Mouse (Mus musculus): ENCODE measurements around the gene Car14. TPM values are rescaled to one million over a fixed set of nuclear protein-coding genes. Genes with fewer than 3 reads are reported as not detected.
A peak's percentile ranks its signal among the peaks of the same experiment; 100 is the strongest.

Gene Car14
- polyA plus RNA-seq, 1 experiment from 2014 or later = 2.4 TPM

DNA sequence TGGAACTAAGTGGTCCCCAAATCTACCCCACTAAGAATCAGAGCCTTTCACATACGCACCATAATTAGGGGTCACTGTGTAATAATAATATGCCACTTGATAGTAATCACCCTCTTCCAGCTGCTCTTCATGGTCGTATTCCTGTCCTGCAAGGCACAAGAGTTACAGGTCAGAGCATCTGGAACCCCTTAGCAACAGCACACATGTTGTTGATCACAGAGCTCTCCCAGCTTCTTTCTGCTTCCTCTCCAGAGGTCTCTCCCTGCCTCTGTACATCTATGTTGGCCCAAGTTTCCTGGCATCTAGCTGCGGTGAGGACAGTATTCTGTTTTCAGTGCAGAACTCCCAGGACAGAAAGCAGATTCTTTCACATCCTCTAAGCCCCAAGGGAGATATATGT lies 14.8 kb downstream of the Car14 start:
- H3K4me2 ChIP-seq (ENCODE audit: low read depth, low read length) = no peak overlapping the region
- no peak overlapping the region for H3K4me3 ChIP-seq (replicated peaks; ENCODE audit: low read length)
- no peak overlapping the region for H3K9ac ChIP-seq (ENCODE audit: low read length)
- H3K27me3 ChIP-seq (ENCODE audit: control insufficient read depth, insufficient read depth, low read length) = no peaks in the 10 kb centered on the region
- H3K4me1 ChIP-seq (ENCODE audit: control insufficient read depth, insufficient read depth, low read length) = peaks cover 9% of the 10 kb centered on the region
- no peak overlapping the region for H3K27ac ChIP-seq (ENCODE audit: low read length)
- H3K9me3 ChIP-seq (replicated peaks; ENCODE audit: control insufficient read depth, low read length) = no peaks in the 10 kb centered on the region
- H3K36me3 ChIP-seq (ENCODE audit: control insufficient read depth, insufficient read depth, low read length) = no peaks in the 10 kb centered on the region
- WGBS = 73% methylated on average over 3 of the region's 3 CpGs
- no peak for ATAC-seq (ENCODE audit: insufficient read depth, low FRiP score)

DNA sequence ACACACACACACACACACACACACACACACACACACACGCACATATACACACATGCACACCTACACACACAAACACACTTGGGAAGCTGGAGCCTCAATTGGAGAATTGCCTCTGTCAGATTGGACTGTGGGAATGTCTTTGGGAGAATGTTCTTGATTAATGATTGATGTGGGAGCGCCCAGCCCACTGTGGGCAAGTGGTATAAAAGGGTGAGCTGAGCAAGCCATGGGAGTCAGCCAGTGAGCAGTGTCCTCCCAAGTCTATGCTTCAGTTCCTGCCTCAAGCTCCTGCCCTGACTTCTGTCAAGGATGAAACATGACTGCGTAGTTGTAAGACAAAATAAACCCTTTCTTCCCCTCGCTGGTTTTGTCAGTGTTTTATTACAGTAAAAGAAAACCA lies 16.9 kb downstream of the Car14 start:
- no peaks in the 10 kb centered on the region for H3K9me3 ChIP-seq (replicated peaks; ENCODE audit: control insufficient read depth, low read length)
- no peak overlapping the region for H3K4me3 ChIP-seq (replicated peaks; ENCODE audit: low read length)
- 72% methylated on average over 4 of the region's 4 CpGs for WGBS
- H3K27me3 ChIP-seq (ENCODE audit: control insufficient read depth, insufficient read depth, low read length) = no peaks in the 10 kb centered on the region
- no peak overlapping the region for H3K27ac ChIP-seq (ENCODE audit: low read length)
- H3K36me3 ChIP-seq (ENCODE audit: control insufficient read depth, insufficient read depth, low read length) = no peaks in the 10 kb centered on the region
- no peak for ATAC-seq (ENCODE audit: insufficient read depth, low FRiP score)
- H3K9ac ChIP-seq (ENCODE audit: low read length) = no peak overlapping the region
- H3K4me1 ChIP-seq (ENCODE audit: control insufficient read depth, insufficient read depth, low read length) = peaks cover 12% of the 10 kb centered on the region
- no peak overlapping the region for H3K4me2 ChIP-seq (ENCODE audit: low read depth, low read length)

- WGBS = 77% methylated on average over 5 of the region's 5 CpGs
- ATAC-seq (ENCODE audit: insufficient read depth, low FRiP score) = no peak
Observed at GRCm38 (mm10) chr3:95884400-95884799, 20.1 kb downstream of the Car14 start.

GRCm38 (mm10) chr3:95882816-95883425 lies 21.6 kb downstream of the Car14 start:
- H3K4me1 ChIP-seq (ENCODE audit: control insufficient read depth, insufficient read depth, low read length) = peaks cover 4% of the 10 kb centered on the region; the same call in 1 of the 2 replicates
- no peaks in the 10 kb centered on the region for H3K9me3 ChIP-seq (replicated peaks; ENCODE audit: control insufficient read depth, low read length)
- peak overlapping the region; percentile 62 for H3K9ac ChIP-seq (ENCODE audit: low read length)
- H3K27ac ChIP-seq (ENCODE audit: low read length) = peak overlapping the region; percentile 3; the same call in 1 of the 2 replicates
- ATAC-seq (ENCODE audit: insufficient read depth, low FRiP score) = no peak
- peak overlapping the region; percentile 100 for H3K4me2 ChIP-seq (ENCODE audit: low read depth, low read length)
- WGBS = 3% methylated on average over 24 of the region's 24 CpGs
- no peaks in the 10 kb centered on the region for H3K27me3 ChIP-seq (ENCODE audit: control insufficient read depth, insufficient read depth, low read length)
- H3K4me3 ChIP-seq (replicated peaks; ENCODE audit: low read length) = peak overlapping the region; percentile 61
- H3K36me3 ChIP-seq (ENCODE audit: control insufficient read depth, insufficient read depth, low read length) = no peaks in the 10 kb centered on the region

More at GRCm38 (mm10) chr3:95884400-95884799, 20.1 kb downstream of the Car14 start:
- H3K4me2 ChIP-seq (ENCODE audit: low read depth, low read length) = no peak overlapping the region
- no peaks in the 10 kb centered on the region for H3K9me3 ChIP-seq (replicated peaks; ENCODE audit: control insufficient read depth, low read length)
- no peaks in the 10 kb centered on the region for H3K36me3 ChIP-seq (ENCODE audit: control insufficient read depth, insufficient read depth, low read length)
- H3K4me1 ChIP-seq (ENCODE audit: control insufficient read depth, insufficient read depth, low read length) = peaks cover 4% of the 10 kb centered on the region; the same call in 1 of the 2 replicates
- H3K4me3 ChIP-seq (replicated peaks; ENCODE audit: low read length) = no peak overlapping the region
- no peak overlapping the region for H3K9ac ChIP-seq (ENCODE audit: low read length)
- no peak overlapping the region for H3K27ac ChIP-seq (ENCODE audit: low read length)
- no peaks in the 10 kb centered on the region for H3K27me3 ChIP-seq (ENCODE audit: control insufficient read depth, insufficient read depth, low read length)

- ATAC-seq (ENCODE audit: insufficient read depth, low FRiP score) = peak; percentile 99
- Histone ChIP-seq H3K9me3 (replicated peaks; ENCODE audit: control insufficient read depth, low read length) (no peaks in the 10 kb centered on the region), H3K4me2 (ENCODE audit: low read depth, low read length) (peak within 1 kb of the TSS; percentile 100), H3K36me3 (ENCODE audit: control insufficient read depth, insufficient read depth, low read length) (no peaks in the 10 kb centered on the region), H3K4me1 (ENCODE audit: control insufficient read depth, insufficient read depth, low read length) (peaks cover 4% of the 10 kb centered on the region; the same call in 1 of the 2 replicates), H3K27me3 (ENCODE audit: control insufficient read depth, insufficient read depth, low read length) (no peaks in the 10 kb centered on the region), H3K9ac (ENCODE audit: low read length) (peak within 1 kb of the TSS; percentile 62), H3K4me3 (replicated peaks; ENCODE audit: low read length) (peak within 1 kb of the TSS; percentile 61), H3K27ac (ENCODE audit: low read length) (peak within 1 kb of the TSS; percentile 3; the same call in 1 of the 2 replicates)
- WGBS = under 1% methylated on average over 64 of the region's 66 CpGs
Observed at GRCm38 (mm10) chr3:95881979-95882815, 22.3 kb downstream of the Car14 start, which contains the start of gene Ciart. Gene Ciart (minus strand): TSS chr3:95882251.

GRCm38 (mm10) chr3:95879063-95879462 lies 25.4 kb downstream of the Car14 start:
- WGBS = 90% methylated on average over 4 of the region's 4 CpGs
- H3K9me3 ChIP-seq (replicated peaks; ENCODE audit: control insufficient read depth, low read length) = no peaks in the 10 kb centered on the region
- no peaks in the 10 kb centered on the region for H3K27me3 ChIP-seq (ENCODE audit: control insufficient read depth, insufficient read depth, low read length)
- H3K4me3 ChIP-seq (replicated peaks; ENCODE audit: low read length) = no peak overlapping the region
- H3K27ac ChIP-seq (ENCODE audit: low read length) = no peak overlapping the region
- no peak overlapping the region for H3K9ac ChIP-seq (ENCODE audit: low read length)
- H3K4me2 ChIP-seq (ENCODE audit: low read depth, low read length) = no peak overlapping the region
- peaks cover 4% of the 10 kb centered on the region; the same call in 1 of the 2 replicates for H3K4me1 ChIP-seq (ENCODE audit: control insufficient read depth, insufficient read depth, low read length)
- H3K36me3 ChIP-seq (ENCODE audit: control insufficient read depth, insufficient read depth, low read length) = no peaks in the 10 kb centered on the region
- ATAC-seq (ENCODE audit: insufficient read depth, low FRiP score) = no peak

- peaks cover 10% of the 10 kb centered on the region for H3K4me1 ChIP-seq (ENCODE audit: control insufficient read depth, insufficient read depth, low read length)
- H3K4me3 ChIP-seq (replicated peaks; ENCODE audit: low read length) = peak overlapping the region; percentile 75
- peak overlapping the region; percentile 71 for H3K9ac ChIP-seq (ENCODE audit: low read length)
- no peak for ATAC-seq (ENCODE audit: insufficient read depth, low FRiP score)
- no peaks in the 10 kb centered on the region for H3K27me3 ChIP-seq (ENCODE audit: control insufficient read depth, insufficient read depth, low read length)
- WGBS = 64% methylated on average over 7 of the region's 7 CpGs
- H3K4me2 ChIP-seq (ENCODE audit: low read depth, low read length) = peak overlapping the region; percentile 65
- no peak overlapping the region for H3K27ac ChIP-seq (ENCODE audit: low read length)
- H3K36me3 ChIP-seq (ENCODE audit: control insufficient read depth, insufficient read depth, low read length) = 0 out of 2 replicates have a peak, but pooled peaks cover 3% of the 10 kb centered on the region
- no peaks in the 10 kb centered on the region for H3K9me3 ChIP-seq (replicated peaks; ENCODE audit: control insufficient read depth, low read length)
Observed at GRCm38 (mm10) chr3:95872048-95872447, 32.4 kb downstream of the Car14 start.

GRCm38 (mm10) chr3:95871392-95871867 lies 33.1 kb downstream of the Car14 start, which contains the start of gene Mrps21:
Gene Mrps21 (minus strand): TSS chr3:95871519.
- H3K27ac ChIP-seq (ENCODE audit: low read length) = peak within 1 kb of the TSS; percentile 84
- no peaks in the 10 kb centered on the region for H3K27me3 ChIP-seq (ENCODE audit: control insufficient read depth, insufficient read depth, low read length)
- WGBS = under 1% methylated on average over 33 of the region's 33 CpGs
- H3K4me3 ChIP-seq (replicated peaks; ENCODE audit: low read length) = peak within 1 kb of the TSS; percentile 75
- no peaks in the 10 kb centered on the region for H3K9me3 ChIP-seq (replicated peaks; ENCODE audit: control insufficient read depth, low read length)
- H3K4me1 ChIP-seq (ENCODE audit: control insufficient read depth, insufficient read depth, low read length) = peaks cover 10% of the 10 kb centered on the region
- H3K4me2 ChIP-seq (ENCODE audit: low read depth, low read length) = peak within 1 kb of the TSS; percentile 65
- H3K36me3 ChIP-seq (ENCODE audit: control insufficient read depth, insufficient read depth, low read length) = 0 out of 2 replicates have a peak, but pooled peaks cover 3% of the 10 kb centered on the region
- peak; percentile 95 for ATAC-seq (ENCODE audit: insufficient read depth, low FRiP score)
- peak within 1 kb of the TSS; percentile 88 for H3K9ac ChIP-seq (ENCODE audit: low read length)

DNA sequence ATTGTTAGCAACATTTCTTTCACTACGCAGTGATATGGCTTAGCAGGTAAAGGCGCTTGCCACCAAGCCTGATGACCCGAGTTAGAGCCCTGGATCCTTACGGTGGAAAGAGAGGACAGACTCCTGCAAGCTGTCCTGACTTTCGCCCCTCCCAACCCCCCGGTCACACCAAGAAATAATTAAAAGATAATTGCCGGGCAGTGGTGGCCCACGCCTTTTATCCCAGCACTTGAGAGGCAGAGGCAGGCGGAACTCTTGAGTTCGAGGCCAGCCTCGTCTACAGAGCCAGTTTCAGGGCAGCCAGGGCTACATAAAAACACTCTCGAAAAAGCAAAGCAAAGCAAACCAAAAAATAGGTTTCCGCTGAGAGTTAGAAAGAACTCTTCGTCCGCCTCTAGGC lies 33.5 kb downstream of the Car14 start:
- no peaks in the 10 kb centered on the region for H3K9me3 ChIP-seq (replicated peaks; ENCODE audit: control insufficient read depth, low read length)
- ATAC-seq (ENCODE audit: insufficient read depth, low FRiP score) = peak; percentile 26
- H3K36me3 ChIP-seq (ENCODE audit: control insufficient read depth, insufficient read depth, low read length) = 0 out of 2 replicates have a peak, but pooled peaks cover 3% of the 10 kb centered on the region
- peak overlapping the region; percentile 75 for H3K4me3 ChIP-seq (replicated peaks; ENCODE audit: low read length)
- peak overlapping the region; percentile 84 for H3K27ac ChIP-seq (ENCODE audit: low read length)
- H3K9ac ChIP-seq (ENCODE audit: low read length) = peak overlapping the region; percentile 88
- peaks cover 10% of the 10 kb centered on the region for H3K4me1 ChIP-seq (ENCODE audit: control insufficient read depth, insufficient read depth, low read length)
- WGBS = 5% methylated on average over 15 of the region's 15 CpGs
- no peaks in the 10 kb centered on the region for H3K27me3 ChIP-seq (ENCODE audit: control insufficient read depth, insufficient read depth, low read length)
- H3K4me2 ChIP-seq (ENCODE audit: low read depth, low read length) = peak overlapping the region; percentile 65

Measured in stomach, embryonic 16.5 days (tissue).